Mouse (Mus musculus): ENCODE results near the gene Pcsk6. TPM values are rescaled to one million over a fixed set of nuclear protein-coding genes. Genes with fewer than 3 reads are reported as not detected.
A peak's percentile ranks its signal among the peaks of the same experiment; 100 is the strongest.

Pcsk6 gene
- polyA plus RNA-seq, 1 experiment from 2014 or later: 1.4 TPM

- 95% methylated on average over 6 of the region's 6 CpGs for WGBS
- Histone ChIP-seq H3K9me3 (replicated peaks) (no peaks in the 10 kb centered on the region), H3K27ac (replicated peaks) (no peak overlapping the region), H3K4me1 (peaks cover 13% of the 10 kb centered on the region), H3K27me3 (replicated peaks) (no peaks in the 10 kb centered on the region), H3K4me2 (no peak overlapping the region), H3K4me3 (replicated peaks) (no peak overlapping the region), H3K9ac (replicated peaks) (no peak overlapping the region), H3K36me3 (no peaks in the 10 kb centered on the region)
- ATAC-seq (ENCODE audit: low FRiP score): no peak
Measured at GRCm38 (mm10) chr7:65885819-65886218, 24.3 kb downstream of the Pcsk6 start.

- no peak for ATAC-seq (ENCODE audit: low FRiP score)
- no peaks in the 10 kb centered on the region for H3K27me3 ChIP-seq (replicated peaks)
- H3K4me1 ChIP-seq: no peaks in the 10 kb centered on the region
- no peak overlapping the region for H3K4me2 ChIP-seq
- H3K4me3 ChIP-seq (replicated peaks): no peak overlapping the region
- H3K36me3 ChIP-seq: no peaks in the 10 kb centered on the region
- no peak overlapping the region for H3K9ac ChIP-seq (replicated peaks)
- no peaks in the 10 kb centered on the region for H3K9me3 ChIP-seq (replicated peaks)
- no peak overlapping the region for H3K27ac ChIP-seq (replicated peaks)
- 89% methylated on average over 7 of the region's 7 CpGs for WGBS
Measured at GRCm38 (mm10) chr7:65891831-65892230, 30.3 kb downstream of the Pcsk6 start.

- Histone ChIP-seq H3K4me3 (replicated peaks) (no peak overlapping the region), H3K4me2 (no peak overlapping the region), H3K9ac (replicated peaks) (no peak overlapping the region), H3K36me3 (no peaks in the 10 kb centered on the region), H3K27ac (replicated peaks) (no peak overlapping the region), H3K27me3 (replicated peaks) (no peaks in the 10 kb centered on the region), H3K4me1 (no peaks in the 10 kb centered on the region), H3K9me3 (replicated peaks) (no peaks in the 10 kb centered on the region)
- no peak for ATAC-seq (ENCODE audit: low FRiP score)
- 65% methylated on average over 9 of the region's 9 CpGs for WGBS
Measured at GRCm38 (mm10) chr7:65892264-65892828, 30.8 kb downstream of the Pcsk6 start.

- Histone ChIP-seq H3K9me3 (replicated peaks) (no peaks in the 10 kb centered on the region), H3K27ac (replicated peaks) (no peak overlapping the region), H3K4me2 (no peak overlapping the region), H3K27me3 (replicated peaks) (no peaks in the 10 kb centered on the region), H3K4me3 (replicated peaks) (no peak overlapping the region), H3K9ac (replicated peaks) (no peak overlapping the region), H3K4me1 (no peaks in the 10 kb centered on the region), H3K36me3 (no peaks in the 10 kb centered on the region)
- 85% methylated on average over 10 of the region's 10 CpGs for WGBS
- no peak for ATAC-seq (ENCODE audit: low FRiP score)
Measured at GRCm38 (mm10) chr7:65893546-65893945, 32.0 kb downstream of the Pcsk6 start.

GRCm38 (mm10) chr7:65895262-65895661 is 33.7 kb downstream of the Pcsk6 start:
- no peak for ATAC-seq (ENCODE audit: low FRiP score)
- Histone ChIP-seq H3K4me2 (no peak overlapping the region), H3K27me3 (replicated peaks) (no peaks in the 10 kb centered on the region), H3K9ac (replicated peaks) (no peak overlapping the region), H3K4me3 (replicated peaks) (no peak overlapping the region), H3K27ac (replicated peaks) (no peak overlapping the region), H3K36me3 (no peaks in the 10 kb centered on the region), H3K9me3 (replicated peaks) (no peaks in the 10 kb centered on the region), H3K4me1 (no peaks in the 10 kb centered on the region)
- 78% methylated on average over 5 of the region's 5 CpGs for WGBS

- H3K9ac ChIP-seq (replicated peaks): no peak overlapping the region
- no peak overlapping the region for H3K4me3 ChIP-seq (replicated peaks)
- no peaks in the 10 kb centered on the region for H3K9me3 ChIP-seq (replicated peaks)
- H3K27ac ChIP-seq (replicated peaks): no peak overlapping the region
- H3K36me3 ChIP-seq: no peaks in the 10 kb centered on the region
- 82% methylated on average over 11 of the region's 11 CpGs for WGBS
- no peak overlapping the region for H3K4me2 ChIP-seq
- peaks cover 15% of the 10 kb centered on the region for H3K4me1 ChIP-seq
- no peaks in the 10 kb centered on the region for H3K27me3 ChIP-seq (replicated peaks)
- ATAC-seq (ENCODE audit: low FRiP score): no peak
Measured at GRCm38 (mm10) chr7:65901231-65901630, 39.7 kb downstream of the Pcsk6 start.

- H3K9me3 ChIP-seq (replicated peaks): no peaks in the 10 kb centered on the region
- H3K4me3 ChIP-seq (replicated peaks): no peak overlapping the region
- ATAC-seq (ENCODE audit: low FRiP score): peak; percentile 66
- peaks cover 15% of the 10 kb centered on the region for H3K4me1 ChIP-seq
- no peak overlapping the region for H3K9ac ChIP-seq (replicated peaks)
- no peaks in the 10 kb centered on the region for H3K36me3 ChIP-seq
- H3K27ac ChIP-seq (replicated peaks): peak overlapping the region; percentile 48; the same call in 1 of the 2 replicates
- H3K4me2 ChIP-seq: peak overlapping the region; percentile 20
- H3K27me3 ChIP-seq (replicated peaks): no peaks in the 10 kb centered on the region
- WGBS: 43% methylated on average over 13 of the region's 13 CpGs
Measured at GRCm38 (mm10) chr7:65902471-65903180, 41.1 kb downstream of the Pcsk6 start.

- Histone ChIP-seq H3K27ac (replicated peaks) (no peak overlapping the region), H3K9me3 (replicated peaks) (no peaks in the 10 kb centered on the region), H3K4me3 (replicated peaks) (no peak overlapping the region), H3K9ac (replicated peaks) (no peak overlapping the region), H3K27me3 (replicated peaks) (no peaks in the 10 kb centered on the region), H3K4me1 (peaks cover 15% of the 10 kb centered on the region), H3K4me2 (no peak overlapping the region), H3K36me3 (no peaks in the 10 kb centered on the region)
- ATAC-seq (ENCODE audit: low FRiP score): no peak
- 85% methylated on average over 6 of the region's 6 CpGs for whole genome bisulfite sequencing
Measured at GRCm38 (mm10) chr7:65903456-65903855, 41.9 kb downstream of the Pcsk6 start.

- H3K9me3 ChIP-seq (replicated peaks): no peaks in the 10 kb centered on the region
- no peak overlapping the region for H3K9ac ChIP-seq (replicated peaks)
- H3K4me2 ChIP-seq: no peak overlapping the region
- 91% methylated on average over 9 of the region's 9 CpGs for WGBS
- no peaks in the 10 kb centered on the region for H3K36me3 ChIP-seq
- H3K4me3 ChIP-seq (replicated peaks): no peak overlapping the region
- peaks cover 13% of the 10 kb centered on the region for H3K4me1 ChIP-seq
- no peaks in the 10 kb centered on the region for H3K27me3 ChIP-seq (replicated peaks)
- H3K27ac ChIP-seq (replicated peaks): no peak overlapping the region
- ATAC-seq (ENCODE audit: low FRiP score): no peak
Measured at GRCm38 (mm10) chr7:65906528-65907272, 45.2 kb downstream of the Pcsk6 start.

GRCm38 (mm10) chr7:65909343-65910127 is 48.0 kb downstream of the Pcsk6 start:
- H3K36me3 ChIP-seq: no peaks in the 10 kb centered on the region
- ATAC-seq (ENCODE audit: low FRiP score): no peak
- no peak overlapping the region for H3K4me3 ChIP-seq (replicated peaks)
- H3K27me3 ChIP-seq (replicated peaks): no peaks in the 10 kb centered on the region
- H3K4me2 ChIP-seq: no peak overlapping the region
- no peaks in the 10 kb centered on the region for H3K9me3 ChIP-seq (replicated peaks)
- no peak overlapping the region for H3K9ac ChIP-seq (replicated peaks)
- no peak overlapping the region for H3K27ac ChIP-seq (replicated peaks)
- 86% methylated on average over 12 of the region's 12 CpGs for WGBS
- no peaks in the 10 kb centered on the region for H3K4me1 ChIP-seq

- no peak for ATAC-seq (ENCODE audit: low FRiP score)
Measured at GRCm38 (mm10) chr7:65913088-65913610, 51.6 kb downstream of the Pcsk6 start.

More at GRCm38 (mm10) chr7:65913088-65913610, 51.6 kb downstream of the Pcsk6 start:
- Histone ChIP-seq H3K4me2 (no peak overlapping the region), H3K27ac (replicated peaks) (no peak overlapping the region), H3K9ac (replicated peaks) (no peak overlapping the region), H3K4me3 (replicated peaks) (no peak overlapping the region), H3K9me3 (replicated peaks) (no peaks in the 10 kb centered on the region), H3K27me3 (replicated peaks) (no peaks in the 10 kb centered on the region), H3K36me3 (no peaks in the 10 kb centered on the region), H3K4me1 (no peaks in the 10 kb centered on the region)
- WGBS: 82% methylated on average over 3 of the region's 3 CpGs

All from neural tube, embryonic 15.5 days (tissue).